Mouse (Mus musculus) hindlimb bud, embryonic 11.5 days (tissue): ENCODE data around the gene Shroom1.
A peak's percentile ranks its signal among the peaks of the same experiment; 100 is the strongest.

Source experiments
- DNase-seq: peaks from one replicate; pipeline ENCODE4 v3.0.0-alpha.2; 2012; ENCODE audit warnings: low read depth, low spot score; ENCODE audit errors: extremely low spot score

Gene Shroom1

DNA sequence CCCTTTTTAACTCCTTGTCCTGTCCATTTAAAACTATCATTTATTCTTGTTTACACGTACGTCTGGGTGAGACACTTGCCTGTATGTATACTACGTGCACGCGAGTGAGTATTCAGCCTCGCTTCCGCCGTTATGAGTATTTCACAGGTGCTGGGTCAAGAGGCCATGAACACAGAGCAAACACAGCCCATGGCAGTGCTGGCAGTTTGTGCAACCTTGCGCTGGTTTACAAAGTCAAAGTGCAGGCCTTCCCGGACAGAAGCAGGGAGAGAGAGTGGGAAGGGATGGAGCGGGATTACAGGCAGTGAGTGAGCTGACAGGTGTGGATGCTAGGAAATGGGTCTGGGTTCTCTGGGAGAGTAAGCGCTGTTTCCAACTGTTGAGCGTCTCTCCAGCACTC is 10.8 kb upstream of the Shroom1 start:
- DNase-seq, result no peak

DNA sequence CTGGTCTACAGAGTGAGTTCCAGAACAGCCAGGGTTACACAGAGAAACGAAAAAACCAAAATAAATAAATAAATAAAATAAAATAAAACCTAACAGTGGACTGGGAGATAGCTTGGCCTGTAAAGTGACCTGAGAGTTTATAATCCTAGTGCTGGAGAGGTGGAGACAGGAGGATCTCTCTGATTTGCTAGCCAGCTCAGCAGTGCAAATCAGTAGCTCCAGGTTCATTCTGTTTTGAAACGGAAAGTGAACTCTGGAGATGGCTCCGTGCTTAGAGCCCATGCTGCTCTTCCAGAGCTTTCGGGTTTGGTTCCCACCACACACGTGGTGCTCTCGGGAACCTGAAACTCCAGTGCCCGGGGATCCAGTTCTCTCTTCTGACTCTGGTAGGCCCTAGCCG is 9.0 kb upstream of the Shroom1 start:
- DNase-seq, result no peak

- no peak for DNase-seq
Measured at GRCm38 (mm10) chr11:53448529-53448928, 8.5 kb upstream of the Shroom1 start.

- DNase-seq, result no peak
Measured at GRCm38 (mm10) chr11:53450070-53450705, 6.8 kb upstream of the Shroom1 start.

DNA sequence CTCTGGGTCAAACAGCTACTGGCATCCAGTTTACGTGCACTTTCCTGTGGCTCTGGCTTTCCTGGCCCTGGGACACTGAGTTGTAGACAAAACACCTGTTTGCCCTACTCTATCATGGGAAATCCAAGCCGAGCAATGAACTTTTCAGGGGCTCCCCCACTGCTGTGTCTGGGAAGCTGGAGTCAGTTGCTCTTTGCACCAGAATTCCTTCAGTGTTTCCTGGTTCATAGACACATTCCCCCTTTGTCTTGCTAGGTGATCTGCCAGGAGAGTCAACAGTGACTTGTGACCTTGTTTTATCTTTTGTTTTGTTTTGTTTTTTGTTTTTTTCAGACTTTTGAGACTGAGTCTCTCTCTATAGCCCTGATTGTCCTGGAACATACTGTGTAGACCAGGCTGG is 5.6 kb upstream of the Shroom1 start:
- DNase-seq, result no peak

DNA sequence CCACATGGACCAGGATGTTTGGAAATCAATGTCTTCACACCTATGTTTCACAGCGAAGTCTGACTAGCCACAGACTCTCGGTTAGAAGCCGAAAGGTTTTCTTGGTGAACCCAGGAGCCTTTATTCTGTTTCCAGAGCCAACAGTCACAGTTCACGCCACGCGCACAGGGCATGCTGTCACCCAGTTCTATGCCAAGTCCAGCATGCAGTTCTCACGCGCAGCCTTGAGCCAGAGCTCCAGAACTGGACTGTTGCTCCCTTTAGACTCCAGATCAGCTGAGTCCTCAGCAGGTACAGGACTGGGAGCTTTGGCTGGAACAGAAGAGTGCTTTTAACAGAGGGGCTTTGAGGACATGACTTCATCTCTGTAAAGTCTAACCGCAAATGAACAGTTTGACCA is 4.6 kb upstream of the Shroom1 start:
- DNase-seq, result no peak

DNA sequence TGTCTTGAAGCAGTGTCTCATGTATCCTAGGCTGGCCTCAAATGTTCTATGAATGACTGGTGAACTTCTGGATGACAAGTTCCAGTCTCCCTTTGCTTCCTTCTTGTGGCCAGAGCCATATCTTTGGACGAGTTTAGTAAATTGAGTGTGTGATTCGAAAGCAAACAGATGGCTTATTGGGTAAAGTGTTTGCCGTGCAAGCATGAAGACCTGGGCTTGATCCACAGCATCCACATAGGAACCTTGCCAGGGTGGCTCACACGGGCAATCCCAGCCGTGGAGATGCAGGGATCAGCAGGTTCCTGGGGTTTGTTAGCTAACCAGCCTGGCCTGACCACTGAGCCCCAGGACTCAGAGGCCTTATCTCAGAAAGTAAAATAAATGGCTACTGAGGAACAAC is 4.0 kb upstream of the Shroom1 start:
- DNase-seq, result no peak

DNA sequence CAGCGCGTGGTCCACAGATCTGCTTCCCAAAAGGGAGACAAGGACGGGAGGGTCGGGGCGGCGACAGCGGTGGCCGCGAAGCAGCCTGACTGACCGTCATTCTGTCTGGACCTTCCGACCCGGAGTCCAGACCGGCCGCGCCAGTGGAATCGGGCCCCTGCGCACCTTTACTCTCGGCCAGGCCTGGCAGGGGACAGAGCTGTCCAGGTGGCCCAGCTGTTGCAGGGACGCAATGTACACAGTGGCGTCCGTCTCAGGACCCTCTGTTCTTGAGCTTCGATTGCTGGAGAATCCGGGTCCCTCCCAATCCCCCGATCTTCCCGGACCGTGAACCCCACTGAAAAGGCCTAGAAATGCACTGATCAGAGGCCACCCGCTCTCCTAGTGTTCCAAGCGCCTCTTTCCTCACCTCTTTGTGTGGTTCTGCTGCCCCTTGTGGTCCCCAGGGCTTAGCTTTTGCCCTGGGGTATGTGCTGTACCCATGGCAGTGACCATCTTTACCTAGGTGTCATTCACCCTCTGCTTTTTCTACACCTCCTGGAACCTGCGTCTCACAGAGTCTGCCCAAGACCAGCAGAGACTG is 458 bp downstream of the Shroom1 start:
- DNase-seq, result no peak

GRCm38 (mm10) chr11:53458996-53459395 is 2.0 kb downstream of the Shroom1 start:
- no peak for DNase-seq

- DNase-seq, result no peak
Measured at GRCm38 (mm10) chr11:53460192-53460591, 3.2 kb downstream of the Shroom1 start.

DNA sequence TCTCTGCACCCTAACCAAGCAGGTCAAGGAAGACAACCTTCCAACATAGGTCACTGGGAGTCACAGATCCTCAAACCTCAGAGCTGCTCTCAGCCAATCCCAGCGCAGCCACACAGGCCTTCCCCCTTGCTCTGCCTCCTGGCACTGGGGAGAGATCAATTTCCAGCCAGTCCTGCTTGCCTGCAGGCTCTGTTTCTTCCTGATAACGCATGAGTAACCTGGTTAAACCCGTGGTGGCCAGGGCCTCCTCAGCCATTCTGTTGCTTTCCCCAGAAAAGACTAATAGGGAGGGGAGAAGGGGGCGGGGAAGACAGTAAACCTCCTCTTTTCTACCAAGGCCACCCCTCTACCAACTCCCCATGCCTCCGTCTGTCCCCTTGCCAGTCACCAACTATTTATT is 4.7 kb downstream of the Shroom1 start:
- no peak for DNase-seq

- DNase-seq, result no peak
Measured at GRCm38 (mm10) chr11:53463551-53464424, 6.8 kb downstream of the Shroom1 start.

DNA sequence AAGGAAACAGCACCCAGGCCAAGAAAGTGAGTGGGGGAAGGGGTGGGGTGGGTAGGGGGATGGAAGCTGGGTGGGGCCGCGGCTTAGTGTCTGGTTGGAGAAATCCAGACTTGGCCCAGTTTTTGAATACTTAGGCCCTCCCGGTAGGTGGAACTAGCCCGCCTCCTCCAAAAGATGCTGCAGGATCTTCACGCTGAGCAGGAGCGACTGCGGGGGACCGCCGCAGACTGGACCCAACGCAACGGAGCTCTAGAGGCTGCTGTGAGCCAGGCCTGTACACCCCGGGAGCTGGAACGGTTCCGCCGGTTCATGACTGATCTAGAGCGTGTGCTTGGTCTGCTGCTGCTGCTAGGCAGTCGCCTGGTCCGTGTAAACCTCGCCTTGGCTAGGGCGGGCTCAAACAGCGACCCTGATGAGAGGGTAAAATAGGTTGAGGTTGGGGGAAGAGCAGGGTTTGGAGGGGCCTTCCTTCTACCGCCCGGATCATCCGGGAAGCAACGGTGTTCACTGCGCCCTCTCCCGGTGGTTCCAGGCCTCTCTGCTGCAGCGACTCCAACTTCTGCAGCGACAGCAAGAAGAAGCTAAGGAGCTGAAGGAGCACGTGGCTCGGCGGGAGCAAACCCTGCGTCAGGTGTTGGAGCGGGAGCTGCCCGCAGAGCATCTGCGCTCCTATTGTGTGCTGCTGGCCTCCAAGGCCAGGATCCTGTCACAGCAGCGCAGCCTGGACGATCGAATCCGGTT is 9.4 kb downstream of the Shroom1 start:
- DNase-seq, result no peak

DNA sequence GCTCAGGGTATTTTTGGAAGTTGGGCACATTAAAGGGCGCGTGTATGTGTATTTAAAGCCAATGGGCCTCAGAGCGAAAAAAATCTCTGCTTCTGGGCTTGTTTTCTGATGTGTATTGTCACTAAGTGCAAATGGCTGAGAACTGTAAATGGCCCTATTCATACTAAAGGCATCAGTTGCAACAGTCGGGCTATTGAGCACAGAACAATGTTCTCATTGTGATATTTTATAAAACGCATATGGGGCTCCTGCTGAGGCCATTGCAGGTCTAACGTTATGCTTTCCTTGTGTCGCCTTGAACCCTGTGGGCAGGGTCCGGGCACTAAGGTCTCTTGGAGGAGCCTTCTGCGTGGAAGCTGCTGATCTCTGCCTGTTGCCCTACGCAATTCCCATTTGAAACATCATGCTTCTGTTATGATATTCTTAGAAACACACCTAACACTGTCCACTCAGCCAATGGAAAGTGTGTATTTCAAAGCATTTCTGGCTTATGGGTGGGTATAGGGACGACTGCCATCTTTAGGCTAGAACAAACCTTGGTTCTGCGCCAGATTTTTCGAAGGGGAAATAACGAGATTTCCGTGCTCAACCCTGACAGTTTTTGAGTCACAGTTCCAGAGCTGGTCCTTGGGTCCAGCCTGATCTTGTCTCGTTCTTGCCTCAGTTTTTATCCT is 12.4 kb downstream of the Shroom1 start:
- DNase-seq, result no peak

DNA sequence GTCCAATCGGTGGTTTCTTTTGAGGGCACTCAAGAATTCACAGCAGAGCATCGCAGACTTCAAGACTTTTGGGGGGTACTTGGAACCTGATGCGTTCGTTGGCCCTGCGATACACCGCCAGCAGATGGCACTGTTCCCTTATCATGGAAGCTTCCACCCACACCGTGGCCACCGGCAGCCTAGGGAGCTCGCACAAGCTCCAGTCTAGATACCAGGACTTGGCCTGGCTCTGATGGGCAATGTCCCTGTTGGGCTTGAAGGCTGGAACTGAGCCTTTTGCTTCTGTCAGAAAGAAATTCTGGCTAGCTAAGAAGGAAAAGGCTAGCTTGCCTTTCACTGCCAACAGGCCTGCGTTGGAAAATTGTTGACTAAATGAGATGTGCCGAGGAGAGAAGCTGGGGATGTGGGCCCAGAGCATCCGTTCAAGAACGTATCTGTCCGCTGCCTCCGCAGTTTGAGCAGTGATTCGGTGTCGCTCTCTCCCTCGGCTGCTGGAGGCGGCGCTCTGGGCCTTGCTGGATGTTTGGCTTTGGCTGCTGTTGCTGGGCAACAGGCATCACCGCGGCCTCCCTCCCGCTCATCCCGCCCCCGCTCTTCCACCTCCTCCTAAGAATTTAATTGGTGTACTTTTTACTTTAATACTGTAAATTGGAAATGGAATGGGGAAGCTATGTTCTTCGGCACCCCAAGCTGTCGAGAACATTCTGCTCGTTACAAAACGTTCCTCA is 13.1 kb downstream of the Shroom1 start, which contains the start of gene Gm9837:
Gene Gm9837 (minus strand): TSS at position 512 of the 728 bp plus-strand sequence.
- DNase-seq, result peak; percentile 73

GRCm38 (mm10) chr11:53472709-53473108 is 15.7 kb downstream of the Shroom1 start:
- DNase-seq, result no peak

- DNase-seq, result no peak
Measured at GRCm38 (mm10) chr11:53475620-53476019, 18.6 kb downstream of the Shroom1 start.

GRCm38 (mm10) chr11:53477833-53478232 is 20.8 kb downstream of the Shroom1 start:
- no peak for DNase-seq

GRCm38 (mm10) chr11:53478383-53479170 is 21.6 kb downstream of the Shroom1 start:
- DNase-seq, result no peak
